Mouse (Mus musculus): ENCODE data around the gene Wnt2. TPM values are rescaled to one million over a fixed set of nuclear protein-coding genes. Genes with fewer than 3 reads are reported as not detected.

Gene Wnt2
- polyA plus RNA-seq, 1 experiment from 2014 or later = 2.1 TPM

DNA sequence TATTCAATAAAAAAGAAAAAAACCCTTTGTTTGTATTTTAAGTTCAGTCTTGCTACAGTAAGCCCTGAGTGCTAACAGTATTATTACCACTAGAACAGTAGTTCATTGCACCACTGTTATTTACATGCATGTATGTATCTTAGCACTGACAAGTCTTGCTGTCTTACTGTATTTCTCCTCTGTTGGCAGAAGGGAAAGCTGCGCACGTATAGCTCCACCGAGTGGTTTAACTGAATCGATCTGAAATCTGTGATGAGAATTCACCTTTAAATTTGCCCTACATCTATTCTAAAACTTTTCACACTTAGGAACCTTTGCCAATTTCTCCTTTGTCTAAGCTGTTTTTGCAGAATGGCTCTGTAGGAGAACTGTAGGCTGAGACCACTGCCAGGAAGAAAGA, 13.9 kb upstream of the Wnt2 start:
- no peak overlapping the region for H3K4me2 ChIP-seq (ENCODE audit: low read depth, low read length)
- ATAC-seq = no peak
- H3K4me1 ChIP-seq (ENCODE audit: insufficient read depth) = no peaks in the 10 kb centered on the region
- no peak overlapping the region for H3K4me3 ChIP-seq (ENCODE audit: low read depth, low read length)
- no peaks in the 10 kb centered on the region for H3K9me3 ChIP-seq (ENCODE audit: low read length)
- TF ChIP-seq EP300 (IDR thresholded peaks at IDR 0.05; ENCODE audit: low read depth) (no peak), CTCF (IDR thresholded peaks at IDR 0.05; ENCODE audit: low read depth) (no peak)
- no peaks in the 10 kb centered on the region for H3K36me3 ChIP-seq (replicated peaks; ENCODE audit: insufficient read depth, low read length)
- no peak overlapping the region for H3K27ac ChIP-seq (ENCODE audit: low read depth)
- WGBS (ENCODE audit: insufficient replicate concordance) = 77% methylated on average over 4 of the region's 4 CpGs
- no peaks in the 10 kb centered on the region for H3K27me3 ChIP-seq (ENCODE audit: insufficient read depth, low read length)
- no peak overlapping the region for H3K9ac ChIP-seq (replicated peaks)
- DNase-seq = no peak

DNA sequence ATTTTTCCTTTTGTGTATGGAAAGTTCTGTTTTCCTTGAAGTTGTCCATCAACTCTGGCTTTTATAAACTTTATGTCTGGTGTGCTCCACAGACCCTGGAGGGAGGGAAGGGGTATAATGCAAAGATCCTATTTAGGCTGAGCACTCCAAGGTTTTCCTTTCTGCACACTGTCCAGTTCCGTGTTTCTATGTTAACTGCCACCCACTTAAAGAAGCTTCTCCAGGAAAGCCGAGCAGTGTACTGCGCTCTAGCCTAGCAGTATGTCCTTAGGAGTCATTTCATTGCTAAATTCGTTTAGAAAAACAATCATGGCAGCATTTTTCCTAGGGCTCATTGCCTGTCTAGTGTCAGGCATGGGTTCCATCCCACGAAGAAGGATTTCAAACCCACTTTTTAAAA, 12.8 kb upstream of the Wnt2 start:
- Histone ChIP-seq H3K9me3 (ENCODE audit: low read length) (no peaks in the 10 kb centered on the region), H3K27me3 (ENCODE audit: insufficient read depth, low read length) (no peaks in the 10 kb centered on the region), H3K36me3 (replicated peaks; ENCODE audit: insufficient read depth, low read length) (no peaks in the 10 kb centered on the region), H3K27ac (ENCODE audit: low read depth) (no peak overlapping the region), H3K4me2 (ENCODE audit: low read depth, low read length) (no peak overlapping the region), H3K9ac (replicated peaks) (no peak overlapping the region), H3K4me3 (ENCODE audit: low read depth, low read length) (no peak overlapping the region), H3K4me1 (ENCODE audit: insufficient read depth) (no peaks in the 10 kb centered on the region)
- ATAC-seq = no peak
- 73% methylated on average over 5 of the region's 5 CpGs for WGBS (ENCODE audit: insufficient replicate concordance)
- no peak for TF ChIP-seq EP300 (IDR thresholded peaks at IDR 0.05; ENCODE audit: low read depth)
- no peak for TF ChIP-seq CTCF (IDR thresholded peaks at IDR 0.05; ENCODE audit: low read depth)
- DNase-seq = no peak

DNA sequence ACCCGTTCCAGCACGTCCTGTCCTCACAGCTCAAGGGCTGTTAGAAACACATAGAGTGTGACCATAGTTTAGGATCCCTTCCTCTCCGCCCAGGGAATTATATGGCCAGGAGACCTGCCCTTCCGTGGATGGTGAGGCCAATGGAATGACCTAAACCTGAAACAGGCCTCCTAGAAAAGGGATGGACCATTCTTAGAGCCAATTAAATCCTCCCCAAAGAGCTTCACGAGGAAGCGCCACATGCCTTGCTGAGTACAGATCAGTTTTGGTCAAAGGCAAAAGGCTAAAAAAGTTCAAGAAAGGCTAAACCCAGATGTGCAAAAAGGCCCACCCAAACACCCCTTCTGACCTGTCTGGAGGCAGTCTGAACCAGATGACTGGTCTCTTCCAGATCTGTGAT, 1.9 kb upstream of the Wnt2 start:
- WGBS (ENCODE audit: insufficient replicate concordance) = 27% methylated on average over 6 of the region's 6 CpGs
- DNase-seq (no peak), ATAC-seq (no peak)
- Histone ChIP-seq H3K4me3 (ENCODE audit: low read depth, low read length) (no peak overlapping the region; the same call in 1 of the 2 replicates), H3K27ac (ENCODE audit: low read depth) (no peak overlapping the region), H3K27me3 (ENCODE audit: insufficient read depth, low read length) (peaks cover 46% of the 10 kb centered on the region), H3K4me2 (ENCODE audit: low read depth, low read length) (peak overlapping the region; percentile 58), H3K9me3 (ENCODE audit: low read length) (no peaks in the 10 kb centered on the region), H3K36me3 (replicated peaks; ENCODE audit: insufficient read depth, low read length) (no peaks in the 10 kb centered on the region), H3K9ac (replicated peaks) (no peak overlapping the region), H3K4me1 (ENCODE audit: insufficient read depth) (peaks cover 11% of the 10 kb centered on the region)
- no peak for TF ChIP-seq EP300 (IDR thresholded peaks at IDR 0.05; ENCODE audit: low read depth)

DNA sequence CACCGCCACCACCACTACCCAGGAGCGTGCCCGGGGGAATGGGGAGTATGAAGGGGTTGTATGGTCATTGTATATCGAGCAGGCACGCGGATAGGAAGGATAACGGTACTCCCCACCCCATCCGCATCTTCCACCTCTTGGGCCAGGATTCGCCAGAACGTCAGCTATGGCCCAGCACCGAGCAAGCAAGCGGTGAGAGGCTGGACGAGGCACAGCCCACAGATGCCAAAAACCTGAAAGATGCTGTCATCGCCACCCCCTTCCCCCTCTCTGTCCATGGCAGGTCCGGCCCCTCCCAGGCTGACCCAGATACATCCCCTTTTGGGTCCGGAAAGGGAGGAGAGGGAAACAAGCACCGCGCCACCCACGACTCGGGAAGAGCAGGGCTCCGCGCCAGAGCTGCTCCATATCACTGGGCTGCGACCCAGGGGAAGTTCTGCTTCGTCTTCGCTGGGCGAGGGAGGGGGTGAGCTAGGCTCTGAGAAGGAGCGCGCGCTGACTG, 1.2 kb upstream of the Wnt2 start:
- WGBS (ENCODE audit: insufficient replicate concordance) = 2% methylated on average over 29 of the region's 29 CpGs
- Histone ChIP-seq H3K4me2 (ENCODE audit: low read depth, low read length) (peak overlapping the region; percentile 58), H3K4me1 (ENCODE audit: insufficient read depth) (peaks cover 11% of the 10 kb centered on the region), H3K36me3 (replicated peaks; ENCODE audit: insufficient read depth, low read length) (no peaks in the 10 kb centered on the region), H3K9ac (replicated peaks) (no peak overlapping the region), H3K27me3 (ENCODE audit: insufficient read depth, low read length) (peaks cover 46% of the 10 kb centered on the region), H3K9me3 (ENCODE audit: low read length) (no peaks in the 10 kb centered on the region), H3K27ac (ENCODE audit: low read depth) (no peak overlapping the region), H3K4me3 (ENCODE audit: low read depth, low read length) (peak overlapping the region; percentile 26)
- ATAC-seq (peak; percentile 48), DNase-seq (peak; percentile 38)
- TF ChIP-seq CTCF (IDR thresholded peaks at IDR 0.05; ENCODE audit: low read depth) = no peak
- no peak for TF ChIP-seq EP300 (IDR thresholded peaks at IDR 0.05; ENCODE audit: low read depth)

DNA sequence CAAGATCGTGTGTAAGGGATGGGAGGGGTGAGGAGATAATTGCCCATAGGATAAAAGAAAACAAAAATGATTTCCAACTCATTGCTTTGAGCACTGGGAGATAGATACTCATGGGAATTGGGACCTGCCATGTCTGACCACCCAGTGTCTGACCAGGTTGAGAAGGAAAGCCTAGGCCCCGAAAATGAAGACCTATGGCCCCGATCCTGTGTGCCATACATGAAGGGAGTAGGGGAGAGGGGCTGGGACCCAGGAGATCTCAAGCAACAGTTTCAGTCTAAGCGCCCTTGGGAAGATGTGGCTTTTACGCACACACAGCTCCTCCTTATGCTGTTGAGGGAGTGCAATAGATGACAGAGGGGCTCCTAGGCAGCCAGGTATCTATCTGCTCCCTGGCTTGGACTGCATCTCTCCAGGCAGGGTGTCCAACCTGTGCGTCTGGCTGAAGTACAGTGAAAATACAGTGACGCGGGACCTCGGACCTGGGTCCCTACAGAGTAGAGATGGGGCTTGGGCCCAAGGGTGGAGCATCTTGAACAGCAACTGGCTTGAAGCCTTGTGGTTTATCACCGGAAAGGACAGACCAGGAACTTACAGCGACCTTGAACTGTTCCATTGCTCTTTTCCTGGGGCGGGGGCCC, 603 bp upstream of the Wnt2 start:
- TF ChIP-seq EP300 (IDR thresholded peaks at IDR 0.05; ENCODE audit: low read depth) (no peak), CTCF (IDR thresholded peaks at IDR 0.05; ENCODE audit: low read depth) (no peak)
- ATAC-seq = 0 out of 2 replicates have a peak, but pooled peaks have one; percentile 13
- H3K27ac ChIP-seq (ENCODE audit: low read depth) = peak overlapping the region; percentile 16; the same call in 1 of the 2 replicates
- H3K9me3 ChIP-seq (ENCODE audit: low read length) = no peaks in the 10 kb centered on the region
- no peaks in the 10 kb centered on the region for H3K36me3 ChIP-seq (replicated peaks; ENCODE audit: insufficient read depth, low read length)
- H3K4me3 ChIP-seq (ENCODE audit: low read depth, low read length) = peak overlapping the region; percentile 26
- no peak overlapping the region for H3K9ac ChIP-seq (replicated peaks)
- no peak for DNase-seq
- peaks cover 11% of the 10 kb centered on the region for H3K4me1 ChIP-seq (ENCODE audit: insufficient read depth)
- WGBS (ENCODE audit: insufficient replicate concordance) = 10% methylated on average over 12 of the region's 12 CpGs
- peaks cover 46% of the 10 kb centered on the region for H3K27me3 ChIP-seq (ENCODE audit: insufficient read depth, low read length)
- peak overlapping the region; percentile 61 for H3K4me2 ChIP-seq (ENCODE audit: low read depth, low read length)

DNA sequence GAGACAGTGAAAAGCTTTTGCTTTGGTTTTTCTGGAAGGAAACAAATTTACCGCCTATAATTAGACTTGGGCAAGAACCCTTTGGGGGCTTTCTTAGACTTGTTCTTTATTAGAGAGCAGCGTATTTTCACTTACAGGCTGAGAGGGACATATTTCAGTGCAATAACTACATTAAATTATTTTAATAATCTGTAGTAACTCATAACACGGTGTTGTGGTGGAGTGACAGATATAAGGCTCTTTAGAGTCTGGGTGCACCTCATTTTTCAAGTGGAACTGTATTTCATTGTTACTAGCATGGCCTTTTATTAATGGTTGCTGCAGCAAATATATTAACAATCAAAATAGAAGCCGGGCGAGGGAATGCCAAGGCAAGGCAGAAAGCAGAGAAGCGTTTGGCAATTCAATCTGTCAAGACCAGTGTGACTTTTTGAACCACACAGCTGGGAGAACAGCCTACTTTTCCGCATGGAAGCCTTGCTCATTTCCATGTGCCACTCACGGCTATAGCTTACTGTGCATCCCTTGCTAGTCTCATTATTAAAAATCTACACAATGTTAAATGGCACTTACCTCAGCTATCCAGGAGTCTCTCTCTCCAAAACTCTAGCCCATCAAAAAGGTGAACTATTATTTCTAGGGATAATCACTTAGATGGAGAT, 6.1 kb downstream of the Wnt2 start:
- H3K9me3 ChIP-seq (ENCODE audit: low read length) = no peaks in the 10 kb centered on the region
- ATAC-seq (no peak), DNase-seq (no peak)
- no peaks in the 10 kb centered on the region for H3K36me3 ChIP-seq (replicated peaks; ENCODE audit: insufficient read depth, low read length)
- no peak overlapping the region for H3K4me2 ChIP-seq (ENCODE audit: low read depth, low read length)
- no peak overlapping the region for H3K27ac ChIP-seq (ENCODE audit: low read depth)
- peaks cover 7% of the 10 kb centered on the region; the same call in 1 of the 2 replicates for H3K27me3 ChIP-seq (ENCODE audit: insufficient read depth, low read length)
- H3K9ac ChIP-seq (replicated peaks) = no peak overlapping the region
- no peak overlapping the region for H3K4me3 ChIP-seq (ENCODE audit: low read depth, low read length)
- H3K4me1 ChIP-seq (ENCODE audit: insufficient read depth) = no peaks in the 10 kb centered on the region
- TF ChIP-seq CTCF (IDR thresholded peaks at IDR 0.05; ENCODE audit: low read depth) = no peak
- no peak for TF ChIP-seq EP300 (IDR thresholded peaks at IDR 0.05; ENCODE audit: low read depth)
- 83% methylated on average over 8 of the region's 8 CpGs for WGBS (ENCODE audit: insufficient replicate concordance)
